Mouse (Mus musculus) granulocyte monocyte progenitor cell, adult 5-6 weeks (primary cell): ENCODE data around the gene Rin3. TPM values are rescaled to one million over a fixed set of nuclear protein-coding genes. Genes with fewer than 3 reads are reported as not detected.

Experiments
- ATAC-seq: replicated peaks from 2 replicates; pipeline ENCODE4 v1.8.0; 2016; ENCODE audit warnings: mild to moderate bottlenecking, moderate TSS enrichment, inconsistent platforms; ENCODE audit not compliant: poor library complexity, severe bottlenecking
- total RNA-seq, 2 experiments: library from RNA; stranded (forward) in 1 of 2; stranded (reverse) in 1 of 2; fragments of 200-712, 200-1000 nt in 1 of 2; fragments of >200 nt in 1 of 2; fragmentation: Nextera tagmentation in 1 of 2; gene quantifications; 2 replicates each; pipeline ENCODE4 v1.2.3; 2014 to 2017

Gene Rin3
- total RNA-seq, 2 experiments from 2014 or later, result 64.3 to 263 TPM

GRCm38 (mm10) chr12:102361189-102362161 is 78.6 kb downstream of the Rin3 start:
- no peak for ATAC-seq

- peak; percentile 45 for ATAC-seq
These were observed 82.2 kb downstream of the Rin3 start for GRCm38 (mm10) chr12:102365016-102365415.

GRCm38 (mm10) chr12:102366126-102366816 is 83.4 kb downstream of the Rin3 start:
- ATAC-seq, result no peak

GRCm38 (mm10) chr12:102367075-102367474 is 84.2 kb downstream of the Rin3 start:
- peak; percentile 65 for ATAC-seq

GRCm38 (mm10) chr12:102368066-102368465 is 85.2 kb downstream of the Rin3 start:
- peak; percentile 62 for ATAC-seq

GRCm38 (mm10) chr12:102368556-102368955 is 85.7 kb downstream of the Rin3 start:
- no peak for ATAC-seq

GRCm38 (mm10) chr12:102369488-102370235 is 86.8 kb downstream of the Rin3 start:
- no peak for ATAC-seq

- ATAC-seq, result no peak
These were observed 88.2 kb downstream of the Rin3 start for GRCm38 (mm10) chr12:102370931-102371500.

- ATAC-seq, result no peak
These were observed 89.5 kb downstream of the Rin3 start for GRCm38 (mm10) chr12:102372322-102372721.

GRCm38 (mm10) chr12:102382180-102382579 is 99.3 kb downstream of the Rin3 start:
- ATAC-seq, result no peak

- peak; percentile 21; the same call in 1 of the 2 replicates for ATAC-seq
These were observed 100.4 kb downstream of the Rin3 start for GRCm38 (mm10) chr12:102383288-102383687.

- peak; percentile 29; the same call in 1 of the 2 replicates for ATAC-seq
These were observed 102.0 kb downstream of the Rin3 start for GRCm38 (mm10) chr12:102384819-102385218.

GRCm38 (mm10) chr12:102387219-102387917 is 104.5 kb downstream of the Rin3 start:
- ATAC-seq, result peak; percentile 71

- ATAC-seq, result no peak
These were observed 107.2 kb downstream of the Rin3 start for GRCm38 (mm10) chr12:102390042-102390441.

GRCm38 (mm10) chr12:102391109-102391508 is 108.3 kb downstream of the Rin3 start:
- no peak for ATAC-seq

- no peak for ATAC-seq
These were observed 109.1 kb downstream of the Rin3 start for GRCm38 (mm10) chr12:102391982-102392381.

- ATAC-seq, result peak; percentile 21
These were observed 111.6 kb downstream of the Rin3 start for GRCm38 (mm10) chr12:102394496-102394895.

- ATAC-seq, result 0 out of 2 replicates have a peak, but pooled peaks have one; percentile 17
These were observed 112.7 kb downstream of the Rin3 start for GRCm38 (mm10) chr12:102395537-102395936.
